Mouse (Mus musculus): ENCODE measurements at regions not wholly inside any gene's neighbourhood (a gene's known extent, or its start where the extent isn't known, plus 50 kb on each side); places are given as distances from the start of the nearest gene placed in this dataset.

DNA sequence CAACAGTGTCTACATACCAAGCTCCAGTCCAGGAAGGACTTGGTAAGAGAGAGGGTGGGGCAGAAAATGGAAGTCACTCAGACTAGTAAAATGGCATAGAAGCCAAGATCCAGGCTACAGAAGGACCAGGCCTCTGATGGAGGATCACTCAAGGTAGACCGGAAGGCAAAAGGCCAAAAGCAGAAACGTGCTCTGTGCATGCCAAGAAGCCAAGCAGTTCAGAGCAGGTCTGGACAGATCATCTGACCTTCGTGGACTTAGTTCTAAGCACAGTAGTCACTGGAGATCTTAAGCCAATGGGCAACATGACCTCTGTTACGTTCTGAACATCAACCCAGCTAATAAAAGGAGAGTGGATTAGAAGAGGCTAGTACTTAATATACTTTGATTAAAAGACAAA is 90.6 kb upstream of the Sesn3 start:
- no peak for DNase-seq

GRCm38 (mm10) chr9:14185681-14186080 is 89.2 kb upstream of the Sesn3 start:
- no peak for DNase-seq

GRCm38 (mm10) chr9:14187753-14188152 is 87.1 kb upstream of the Sesn3 start:
- DNase-seq = no peak

DNA sequence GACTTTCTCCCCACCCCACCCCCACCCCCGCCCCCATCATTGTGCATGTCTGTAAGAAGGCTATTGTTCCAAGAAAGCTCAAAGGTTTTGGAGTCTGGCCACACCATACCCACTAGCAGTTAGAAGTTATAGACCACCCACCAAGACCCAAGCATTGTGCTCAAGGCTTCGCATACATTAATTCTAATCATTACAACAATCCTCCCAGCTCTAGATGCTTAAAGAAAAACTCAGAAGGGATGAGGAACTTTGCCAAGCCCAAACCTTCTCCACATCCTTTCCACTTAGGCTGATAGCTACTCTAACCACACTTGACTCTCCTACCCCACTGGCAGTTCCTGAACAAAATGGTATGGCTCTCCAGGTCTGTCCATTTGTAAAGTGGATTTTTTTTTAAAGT is 86.4 kb upstream of the Sesn3 start:
- DNase-seq = no peak

DNA sequence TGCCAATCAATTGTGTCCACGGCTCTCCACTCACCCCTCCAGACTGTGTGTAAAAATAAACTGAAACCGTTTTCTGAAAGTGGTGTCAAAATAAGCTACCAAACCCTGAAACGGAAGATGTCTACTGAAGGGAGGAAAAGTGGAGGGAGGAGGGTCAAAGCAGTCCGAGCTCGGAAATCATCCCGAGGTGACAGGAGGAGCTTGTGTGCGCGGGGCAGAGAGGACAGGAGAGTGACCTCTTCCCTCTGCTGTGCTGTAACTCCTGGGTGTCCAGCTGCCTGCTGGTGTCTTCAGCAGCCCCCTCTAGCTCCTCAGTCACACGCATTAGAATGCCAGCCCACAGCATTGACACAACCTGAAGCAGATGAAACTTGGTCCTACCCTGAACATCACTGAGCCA is 84.2 kb upstream of the Sesn3 start:
- no peak for DNase-seq

- no peak for DNase-seq
These were observed 80.1 kb upstream of the Sesn3 start for GRCm38 (mm10) chr9:14194748-14195147.

GRCm38 (mm10) chr9:14199116-14199515 is 75.8 kb upstream of the Sesn3 start:
- no peak for DNase-seq

GRCm38 (mm10) chr9:14199983-14200700 is 74.7 kb upstream of the Sesn3 start:
- no peak for DNase-seq

DNA sequence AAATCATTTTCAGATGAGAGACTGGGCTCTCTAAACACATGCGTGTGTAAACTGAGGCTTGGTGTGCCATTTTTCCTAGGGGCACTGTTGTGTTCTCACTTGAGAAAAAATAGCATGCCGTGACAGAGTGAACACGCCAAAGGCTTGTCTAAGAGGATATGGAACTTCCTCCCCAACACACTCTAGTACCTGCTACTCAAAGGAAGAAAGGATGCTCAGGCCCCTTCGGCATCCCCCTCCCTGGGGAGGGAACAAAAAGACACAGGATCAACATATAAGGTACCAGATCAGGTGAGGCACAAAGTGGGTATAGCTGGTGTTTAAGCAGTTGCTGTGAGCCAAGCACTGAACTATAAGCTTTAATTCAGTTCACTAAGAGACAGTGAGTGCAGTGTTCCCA is 74.0 kb upstream of the Sesn3 start:
- no peak for DNase-seq

- no peak for DNase-seq
These were observed 72.1 kb upstream of the Sesn3 start for GRCm38 (mm10) chr9:14202551-14203306.

DNA sequence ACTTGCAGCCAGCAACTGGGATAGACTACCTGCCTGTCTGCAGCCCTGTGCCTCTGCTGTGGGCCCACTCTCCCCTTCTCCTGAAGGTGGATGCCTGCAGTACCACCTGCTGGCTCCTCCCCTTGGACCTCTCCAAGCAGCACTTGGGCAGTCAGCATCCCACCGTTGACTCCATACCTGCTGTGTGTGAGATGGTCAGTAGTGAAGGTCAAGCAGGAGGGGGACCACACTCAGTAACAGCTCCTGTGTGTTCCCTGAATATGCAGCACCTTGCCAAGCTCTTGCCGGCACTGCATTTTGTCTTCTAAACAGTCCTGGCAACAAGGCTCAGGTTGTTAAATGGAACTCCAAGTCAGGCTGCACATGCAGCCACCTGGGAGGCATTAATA is 71.6 kb upstream of the Sesn3 start:
- DNase-seq = no peak

- DNase-seq = no peak
These were observed 71.0 kb upstream of the Sesn3 start for GRCm38 (mm10) chr9:14203768-14204416.

DNA sequence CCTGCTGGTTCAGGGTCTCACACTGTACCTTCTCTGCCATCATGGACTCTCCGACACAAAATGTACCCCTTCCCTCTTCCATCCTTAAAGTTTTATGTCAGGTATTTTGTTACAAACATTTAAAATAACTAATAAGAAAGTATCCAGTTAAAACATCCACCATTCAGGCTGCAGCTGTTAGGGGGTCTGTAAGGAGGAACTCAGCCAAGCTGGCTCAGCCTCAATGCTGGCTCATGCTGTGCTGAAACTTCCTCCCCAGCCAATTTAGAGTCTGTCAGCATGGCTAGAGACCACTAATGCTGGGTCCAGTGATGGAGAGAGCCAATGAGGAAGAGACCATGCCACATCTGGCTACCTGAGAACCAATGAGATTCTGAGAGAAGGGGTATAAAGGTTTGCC is 70.0 kb upstream of the Sesn3 start:
- DNase-seq = no peak

- DNase-seq = no peak
These were observed 67.9 kb upstream of the Sesn3 start for GRCm38 (mm10) chr9:14206838-14207560.

DNA sequence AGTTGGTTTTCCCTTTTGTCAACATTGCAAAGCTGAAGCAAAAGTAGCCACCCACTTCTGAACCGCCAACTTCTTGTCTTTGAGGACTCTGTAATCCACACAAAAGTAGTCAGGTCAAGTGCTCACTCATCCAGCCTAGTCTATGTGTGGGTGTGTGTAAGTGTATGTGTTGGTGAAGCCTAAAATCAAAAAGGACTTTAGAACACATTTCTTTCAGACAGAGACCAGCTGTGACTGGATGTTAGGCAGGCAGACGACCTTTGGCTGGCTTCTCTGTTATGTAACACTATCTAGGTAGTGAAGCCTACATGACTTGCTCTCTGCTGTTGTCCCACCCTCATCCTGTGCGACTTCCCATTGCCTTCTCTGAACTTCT is 67.3 kb upstream of the Sesn3 start:
- no peak for DNase-seq

- DNase-seq = no peak
These were observed 61.6 kb upstream of the Sesn3 start for GRCm38 (mm10) chr9:14213283-14213682.

DNA sequence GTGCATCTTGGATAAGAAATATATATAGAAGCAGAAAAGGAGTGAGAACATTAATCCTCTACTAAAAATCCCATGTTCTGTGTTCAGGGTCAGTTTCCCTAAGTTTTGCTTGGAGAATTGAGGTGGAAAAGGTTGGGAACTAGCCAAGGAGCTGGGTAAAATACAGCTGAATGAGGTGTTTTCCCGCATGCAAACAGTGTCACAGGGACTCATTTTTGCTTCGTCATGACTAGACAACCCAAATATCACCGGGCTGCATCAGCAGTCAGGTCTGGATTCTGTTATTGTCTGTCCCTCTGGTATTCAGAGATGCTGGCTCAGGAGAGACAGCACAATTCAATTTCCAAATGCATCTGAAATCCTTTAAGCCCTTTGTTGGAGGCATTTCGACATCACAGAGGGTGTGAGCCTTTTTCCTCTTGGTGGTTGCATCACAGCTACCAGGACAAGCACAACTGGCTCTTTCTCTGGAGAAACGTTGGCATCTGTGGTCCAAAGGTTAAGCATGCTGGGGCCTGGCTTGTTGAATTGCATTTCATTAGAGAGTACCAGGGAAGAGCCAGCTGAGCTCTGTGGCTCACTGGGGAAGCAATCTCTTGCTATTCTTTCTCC is 59.6 kb upstream of the Sesn3 start:
- no peak for DNase-seq

DNA sequence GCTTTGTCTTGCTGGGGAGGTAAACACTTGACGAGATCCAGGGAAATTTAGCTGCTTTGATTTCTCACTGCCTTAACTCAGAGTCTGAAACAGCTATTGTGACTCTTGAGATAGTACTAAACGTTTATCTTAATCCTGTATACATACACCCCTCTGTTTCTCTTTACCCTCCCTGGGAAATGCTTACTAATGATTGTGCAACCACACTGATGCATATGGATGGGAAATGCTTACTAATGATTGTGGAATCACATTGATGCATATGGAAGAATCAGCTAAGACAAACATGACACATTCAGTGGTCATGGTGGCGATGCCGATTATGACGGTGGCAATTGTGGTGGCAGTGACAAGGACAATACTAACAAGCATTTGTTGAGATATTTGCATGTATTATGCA is 58.9 kb upstream of the Sesn3 start:
- no peak for DNase-seq

DNA sequence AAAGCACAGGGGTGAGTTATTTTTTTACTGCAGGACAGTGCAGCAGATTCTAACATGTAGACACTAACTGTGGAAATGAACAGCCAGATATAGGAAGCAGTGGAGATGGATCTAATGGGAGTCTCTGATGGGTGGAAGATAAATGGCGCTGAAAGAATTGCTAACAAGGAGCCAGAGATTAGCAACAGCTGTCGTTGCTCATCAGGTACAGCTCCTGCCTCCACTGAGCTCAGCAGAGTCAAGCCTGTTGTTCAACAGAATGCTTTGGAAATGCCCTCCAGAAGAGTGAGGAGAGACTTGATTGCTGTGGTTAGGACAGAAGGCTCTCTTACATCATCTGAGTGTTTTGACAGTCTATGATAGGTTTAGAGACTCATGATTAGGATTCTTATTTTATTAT is 51.9 kb upstream of the Sesn3 start:
- DNase-seq = no peak
